Mouse (Mus musculus): ENCODE data around the gene Tmigd1. TPM values are rescaled to one million over a fixed set of nuclear protein-coding genes. Genes with fewer than 3 reads are reported as not detected.

The Tmigd1 gene
- polyA plus RNA-seq, 1 experiment from 2014 or later = not detected

DNA sequence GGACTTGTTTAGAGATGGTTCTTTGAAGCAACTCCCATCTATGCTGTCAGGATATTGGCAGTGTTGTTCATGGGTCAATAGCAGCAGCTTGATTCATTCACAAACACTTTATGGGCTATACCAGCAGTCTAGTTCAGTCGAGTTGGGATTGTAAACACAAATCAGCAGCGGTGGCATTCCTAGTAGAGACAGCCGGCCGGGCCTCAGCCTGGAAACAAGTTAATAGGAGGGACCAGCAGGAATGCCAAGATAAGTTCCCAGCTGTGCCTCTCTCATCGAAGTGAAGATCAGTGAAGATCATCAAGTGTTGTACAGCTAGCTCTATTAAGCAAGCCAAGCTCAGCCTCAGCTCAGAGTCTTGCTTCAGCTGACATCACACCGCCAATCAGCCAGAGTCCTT is 5.6 kb upstream of the Tmigd1 start:
- DNase-seq (ENCODE audit: low spot score, missing footprints) (no peak), ATAC-seq (ENCODE audit: low FRiP score) (no peak)
- no peak overlapping the region for H3K9ac ChIP-seq (ENCODE audit: low read length)
- H3K4me2 ChIP-seq = no peak overlapping the region
- H3K4me1 ChIP-seq (ENCODE audit: control insufficient read depth, insufficient read depth, low read length) = peaks cover 3% of the 10 kb centered on the region; the same call in 1 of the 2 replicates
- no peaks in the 10 kb centered on the region for H3K9me3 ChIP-seq (ENCODE audit: control insufficient read depth, low read length)
- no peak overlapping the region for H3K4me3 ChIP-seq (ENCODE audit: low read depth, low read length)
- 82% methylated on average over 6 of the region's 6 CpGs for WGBS
- H3K27me3 ChIP-seq (ENCODE audit: control insufficient read depth, insufficient read depth, low read length) = no peaks in the 10 kb centered on the region
- no peak overlapping the region for H3K27ac ChIP-seq (ENCODE audit: low read depth, low read length)
- no peaks in the 10 kb centered on the region for H3K36me3 ChIP-seq (ENCODE audit: control insufficient read depth, insufficient read depth, low read length)

GRCm38 (mm10) chr11:76897126-76897525 is 4.8 kb upstream of the Tmigd1 start:
- Histone ChIP-seq H3K27me3 (ENCODE audit: control insufficient read depth, insufficient read depth, low read length) (no peaks in the 10 kb centered on the region), H3K4me3 (ENCODE audit: low read depth, low read length) (no peak overlapping the region), H3K9me3 (ENCODE audit: control insufficient read depth, low read length) (no peaks in the 10 kb centered on the region), H3K4me1 (ENCODE audit: control insufficient read depth, insufficient read depth, low read length) (peaks cover 3% of the 10 kb centered on the region; the same call in 1 of the 2 replicates), H3K9ac (ENCODE audit: low read length) (no peak overlapping the region), H3K27ac (ENCODE audit: low read depth, low read length) (no peak overlapping the region), H3K36me3 (ENCODE audit: control insufficient read depth, insufficient read depth, low read length) (no peaks in the 10 kb centered on the region), H3K4me2 (no peak overlapping the region)
- WGBS = 63% methylated on average over 1 of the region's 1 CpGs
- no peak for ATAC-seq (ENCODE audit: low FRiP score)
- DNase-seq (ENCODE audit: low spot score, missing footprints) = no peak

- Histone ChIP-seq H3K27me3 (ENCODE audit: control insufficient read depth, insufficient read depth, low read length) (no peaks in the 10 kb centered on the region), H3K36me3 (ENCODE audit: control insufficient read depth, insufficient read depth, low read length) (no peaks in the 10 kb centered on the region), H3K27ac (ENCODE audit: low read depth, low read length) (no peak overlapping the region), H3K9me3 (ENCODE audit: control insufficient read depth, low read length) (no peaks in the 10 kb centered on the region), H3K4me1 (ENCODE audit: control insufficient read depth, insufficient read depth, low read length) (peaks cover 3% of the 10 kb centered on the region; the same call in 1 of the 2 replicates), H3K4me2 (no peak overlapping the region), H3K4me3 (ENCODE audit: low read depth, low read length) (no peak overlapping the region), H3K9ac (ENCODE audit: low read length) (no peak overlapping the region; the same call in 1 of the 2 replicates)
- ATAC-seq (ENCODE audit: low FRiP score) = no peak
- 56% methylated on average over 3 of the region's 3 CpGs for WGBS
- no peak for DNase-seq (ENCODE audit: low spot score, missing footprints)
Measured at GRCm38 (mm10) chr11:76897871-76898270, 4.1 kb upstream of the Tmigd1 start.

GRCm38 (mm10) chr11:76898751-76899150 is 3.2 kb upstream of the Tmigd1 start:
- H3K4me1 ChIP-seq (ENCODE audit: control insufficient read depth, insufficient read depth, low read length) = peaks cover 3% of the 10 kb centered on the region; the same call in 1 of the 2 replicates
- H3K9ac ChIP-seq (ENCODE audit: low read length) = no peak overlapping the region
- no peaks in the 10 kb centered on the region for H3K27me3 ChIP-seq (ENCODE audit: control insufficient read depth, insufficient read depth, low read length)
- H3K36me3 ChIP-seq (ENCODE audit: control insufficient read depth, insufficient read depth, low read length) = no peaks in the 10 kb centered on the region
- no peak for ATAC-seq (ENCODE audit: low FRiP score)
- no peak for DNase-seq (ENCODE audit: low spot score, missing footprints)
- WGBS = 93% methylated on average over 3 of the region's 3 CpGs
- no peak overlapping the region for H3K4me2 ChIP-seq
- no peaks in the 10 kb centered on the region for H3K9me3 ChIP-seq (ENCODE audit: control insufficient read depth, low read length)
- no peak overlapping the region for H3K27ac ChIP-seq (ENCODE audit: low read depth, low read length)
- no peak overlapping the region for H3K4me3 ChIP-seq (ENCODE audit: low read depth, low read length)

- Histone ChIP-seq H3K4me1 (ENCODE audit: control insufficient read depth, insufficient read depth, low read length) (peaks cover 3% of the 10 kb centered on the region; the same call in 1 of the 2 replicates), H3K27ac (ENCODE audit: low read depth, low read length) (no peak overlapping the region), H3K27me3 (ENCODE audit: control insufficient read depth, insufficient read depth, low read length) (no peaks in the 10 kb centered on the region), H3K4me3 (ENCODE audit: low read depth, low read length) (no peak overlapping the region), H3K9me3 (ENCODE audit: control insufficient read depth, low read length) (no peaks in the 10 kb centered on the region), H3K9ac (ENCODE audit: low read length) (no peak overlapping the region), H3K36me3 (ENCODE audit: control insufficient read depth, insufficient read depth, low read length) (no peaks in the 10 kb centered on the region), H3K4me2 (no peak overlapping the region)
- WGBS = 75% methylated on average over 5 of the region's 5 CpGs
- no peak for ATAC-seq (ENCODE audit: low FRiP score)
- no peak for DNase-seq (ENCODE audit: low spot score, missing footprints)
Measured at GRCm38 (mm10) chr11:76899758-76900738, 1.9 kb upstream of the Tmigd1 start.

GRCm38 (mm10) chr11:76904340-76904739 is 2.4 kb downstream of the Tmigd1 start:
- no peak for ATAC-seq (ENCODE audit: low FRiP score)
- Histone ChIP-seq H3K27ac (ENCODE audit: low read depth, low read length) (no peak overlapping the region), H3K4me2 (no peak overlapping the region), H3K36me3 (ENCODE audit: control insufficient read depth, insufficient read depth, low read length) (no peaks in the 10 kb centered on the region), H3K9me3 (ENCODE audit: control insufficient read depth, low read length) (no peaks in the 10 kb centered on the region), H3K4me3 (ENCODE audit: low read depth, low read length) (no peak overlapping the region), H3K27me3 (ENCODE audit: control insufficient read depth, insufficient read depth, low read length) (no peaks in the 10 kb centered on the region), H3K4me1 (ENCODE audit: control insufficient read depth, insufficient read depth, low read length) (no peaks in the 10 kb centered on the region), H3K9ac (ENCODE audit: low read length) (no peak overlapping the region)
- no peak for DNase-seq (ENCODE audit: low spot score, missing footprints)
- WGBS = 83% methylated on average over 2 of the region's 2 CpGs

DNA sequence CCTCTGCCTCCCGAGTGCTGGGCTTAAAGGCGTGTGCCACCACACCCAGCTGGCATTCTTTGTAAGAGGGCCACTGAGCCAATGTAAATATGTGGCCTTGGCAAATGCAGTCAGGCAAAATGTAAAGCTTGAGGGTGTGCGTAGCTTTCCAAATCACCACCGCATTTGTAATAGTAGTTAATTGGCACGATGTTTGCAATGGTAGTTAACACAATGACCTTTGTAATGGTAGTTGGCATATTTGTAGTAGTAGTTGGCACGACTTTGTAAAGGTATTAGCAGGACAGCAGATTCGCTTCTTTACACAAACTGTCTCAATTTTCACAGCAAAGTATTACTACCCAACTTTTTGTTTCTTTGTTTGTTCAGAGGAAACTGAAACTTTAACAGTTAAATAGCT is 6.7 kb downstream of the Tmigd1 start:
- Histone ChIP-seq H3K4me1 (ENCODE audit: control insufficient read depth, insufficient read depth, low read length) (no peaks in the 10 kb centered on the region), H3K4me3 (ENCODE audit: low read depth, low read length) (no peak overlapping the region), H3K9ac (ENCODE audit: low read length) (no peak overlapping the region), H3K27me3 (ENCODE audit: control insufficient read depth, insufficient read depth, low read length) (no peaks in the 10 kb centered on the region), H3K36me3 (ENCODE audit: control insufficient read depth, insufficient read depth, low read length) (no peaks in the 10 kb centered on the region), H3K9me3 (ENCODE audit: control insufficient read depth, low read length) (no peaks in the 10 kb centered on the region), H3K27ac (ENCODE audit: low read depth, low read length) (no peak overlapping the region), H3K4me2 (no peak overlapping the region)
- DNase-seq (ENCODE audit: low spot score, missing footprints) (no peak), ATAC-seq (ENCODE audit: low FRiP score) (no peak)
- WGBS = 89% methylated on average over 7 of the region's 7 CpGs

GRCm38 (mm10) chr11:76911325-76912054 is 9.5 kb downstream of the Tmigd1 start:
- Histone ChIP-seq H3K4me2 (no peak overlapping the region), H3K9ac (ENCODE audit: low read length) (no peak overlapping the region), H3K4me3 (ENCODE audit: low read depth, low read length) (no peak overlapping the region), H3K36me3 (ENCODE audit: control insufficient read depth, insufficient read depth, low read length) (no peaks in the 10 kb centered on the region), H3K9me3 (ENCODE audit: control insufficient read depth, low read length) (no peaks in the 10 kb centered on the region), H3K4me1 (ENCODE audit: control insufficient read depth, insufficient read depth, low read length) (no peaks in the 10 kb centered on the region), H3K27me3 (ENCODE audit: control insufficient read depth, insufficient read depth, low read length) (no peaks in the 10 kb centered on the region), H3K27ac (ENCODE audit: low read depth, low read length) (no peak overlapping the region)
- WGBS = 43% methylated on average over 3 of the region's 3 CpGs
- DNase-seq (ENCODE audit: low spot score, missing footprints) (no peak), ATAC-seq (ENCODE audit: low FRiP score) (no peak)

GRCm38 (mm10) chr11:76912055-76912395 is 10.1 kb downstream of the Tmigd1 start:
- H3K4me1 ChIP-seq (ENCODE audit: control insufficient read depth, insufficient read depth, low read length) = no peaks in the 10 kb centered on the region

More at GRCm38 (mm10) chr11:76912055-76912395, 10.1 kb downstream of the Tmigd1 start:
- 63% methylated on average over 7 of the region's 7 CpGs for WGBS
- DNase-seq (ENCODE audit: low spot score, missing footprints) (no peak), ATAC-seq (ENCODE audit: low FRiP score) (no peak)
- Histone ChIP-seq H3K27me3 (ENCODE audit: control insufficient read depth, insufficient read depth, low read length) (no peaks in the 10 kb centered on the region), H3K27ac (ENCODE audit: low read depth, low read length) (no peak overlapping the region), H3K9ac (ENCODE audit: low read length) (no peak overlapping the region), H3K4me2 (no peak overlapping the region), H3K9me3 (ENCODE audit: control insufficient read depth, low read length) (no peaks in the 10 kb centered on the region), H3K36me3 (ENCODE audit: control insufficient read depth, insufficient read depth, low read length) (no peaks in the 10 kb centered on the region), H3K4me3 (ENCODE audit: low read depth, low read length) (no peak overlapping the region)

All from midbrain, embryonic 11.5 days (tissue).